Mouse (Mus musculus): ENCODE data around the gene Slc34a1.

The Slc34a1 gene

DNA sequence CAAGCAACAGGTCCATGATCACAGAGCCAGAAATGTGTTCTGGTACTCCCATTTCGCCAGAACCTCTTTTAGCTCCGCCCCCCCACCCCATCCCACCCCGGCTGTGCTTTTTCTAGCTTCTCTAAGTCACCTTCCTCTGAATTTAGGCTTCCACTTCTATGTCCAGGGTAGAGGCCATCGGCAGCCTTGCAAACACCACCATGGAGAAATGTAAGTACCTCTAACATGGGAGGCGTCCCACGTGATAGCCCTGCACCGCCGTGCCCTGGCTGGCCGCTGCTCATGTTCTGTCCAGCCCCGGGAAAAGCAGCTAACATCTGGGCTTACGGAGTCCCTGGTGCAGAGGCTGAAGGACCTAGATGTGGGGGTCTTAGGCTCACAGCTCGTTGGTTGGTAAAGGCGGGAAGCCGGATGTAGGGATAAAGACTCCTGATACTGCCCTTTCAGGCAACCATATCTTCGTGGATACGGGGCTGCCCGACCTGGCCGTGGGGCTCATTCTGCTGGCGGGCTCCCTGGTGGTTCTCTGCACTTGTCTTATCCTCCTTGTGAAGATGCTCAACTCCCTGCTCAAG, 10.6 kb downstream of the Slc34a1 start:
- Histone ChIP-seq H3K9me3 (ENCODE audit: low read length) (peaks cover 7% of the 10 kb centered on the region; the same call in 1 of the 2 replicates), H3K36me3 (ENCODE audit: insufficient read depth, low read length) (no peaks in the 10 kb centered on the region), H3K27me3 (ENCODE audit: insufficient read depth, low read length) (peaks cover 83% of the 10 kb centered on the region), H3K4me3 (replicated peaks; ENCODE audit: low read length) (no peak overlapping the region), H3K4me1 (replicated peaks; ENCODE audit: low read depth, low read length) (peaks cover 13% of the 10 kb centered on the region)
- TF ChIP-seq POU5F1 (IDR thresholded peaks at IDR 0.05; ENCODE audit: borderline replicate concordance, low read length), result no peak
- TF ChIP-seq CTCF (conservative IDR thresholded peaks at IDR 0.05; ENCODE audit: low read length), result no peak
- no peak for TF ChIP-seq NANOG (IDR thresholded peaks at IDR 0.05; ENCODE audit: borderline replicate concordance, low read length)

- peaks cover 19% of the 10 kb centered on the region for H3K4me1 ChIP-seq (replicated peaks; ENCODE audit: low read depth, low read length)
- H3K4me3 ChIP-seq (replicated peaks; ENCODE audit: low read length), result no peak overlapping the region
- H3K36me3 ChIP-seq (ENCODE audit: insufficient read depth, low read length), result no peaks in the 10 kb centered on the region
- H3K27me3 ChIP-seq (ENCODE audit: insufficient read depth, low read length), result peaks cover 77% of the 10 kb centered on the region
- no peak for TF ChIP-seq NANOG (IDR thresholded peaks at IDR 0.05; ENCODE audit: borderline replicate concordance, low read length)
- TF ChIP-seq POU5F1 (IDR thresholded peaks at IDR 0.05; ENCODE audit: borderline replicate concordance, low read length), result no peak
- TF ChIP-seq CTCF (conservative IDR thresholded peaks at IDR 0.05; ENCODE audit: low read length), result no peak
- H3K9me3 ChIP-seq (ENCODE audit: low read length), result no peaks in the 10 kb centered on the region
These were observed 13.8 kb downstream of the Slc34a1 start for GRCm38 (mm10) chr13:55411826-55412225.

GRCm38 (mm10) chr13:55412643-55413307, 14.8 kb downstream of the Slc34a1 start:
- Histone ChIP-seq H3K4me1 (replicated peaks; ENCODE audit: low read depth, low read length) (peaks cover 22% of the 10 kb centered on the region), H3K4me3 (replicated peaks; ENCODE audit: low read length) (no peak overlapping the region), H3K36me3 (ENCODE audit: insufficient read depth, low read length) (no peaks in the 10 kb centered on the region), H3K27me3 (ENCODE audit: insufficient read depth, low read length) (peaks cover 76% of the 10 kb centered on the region), H3K9me3 (ENCODE audit: low read length) (no peaks in the 10 kb centered on the region)
- no peak for TF ChIP-seq NANOG (IDR thresholded peaks at IDR 0.05; ENCODE audit: borderline replicate concordance, low read length)
- TF ChIP-seq CTCF (conservative IDR thresholded peaks at IDR 0.05; ENCODE audit: low read length), result no peak
- TF ChIP-seq POU5F1 (IDR thresholded peaks at IDR 0.05; ENCODE audit: borderline replicate concordance, low read length), result no peak

GRCm38 (mm10) chr13:55413333-55413732, 15.3 kb downstream of the Slc34a1 start:
- H3K27me3 ChIP-seq (ENCODE audit: insufficient read depth, low read length), result peaks cover 76% of the 10 kb centered on the region
- TF ChIP-seq CTCF (conservative IDR thresholded peaks at IDR 0.05; ENCODE audit: low read length) (no peak), NANOG (IDR thresholded peaks at IDR 0.05; ENCODE audit: borderline replicate concordance, low read length) (no peak), POU5F1 (IDR thresholded peaks at IDR 0.05; ENCODE audit: borderline replicate concordance, low read length) (no peak)
- H3K9me3 ChIP-seq (ENCODE audit: low read length), result no peaks in the 10 kb centered on the region
- peaks cover 27% of the 10 kb centered on the region for H3K4me1 ChIP-seq (replicated peaks; ENCODE audit: low read depth, low read length)
- H3K36me3 ChIP-seq (ENCODE audit: insufficient read depth, low read length), result no peaks in the 10 kb centered on the region
- H3K4me3 ChIP-seq (replicated peaks; ENCODE audit: low read length), result no peak overlapping the region

DNA sequence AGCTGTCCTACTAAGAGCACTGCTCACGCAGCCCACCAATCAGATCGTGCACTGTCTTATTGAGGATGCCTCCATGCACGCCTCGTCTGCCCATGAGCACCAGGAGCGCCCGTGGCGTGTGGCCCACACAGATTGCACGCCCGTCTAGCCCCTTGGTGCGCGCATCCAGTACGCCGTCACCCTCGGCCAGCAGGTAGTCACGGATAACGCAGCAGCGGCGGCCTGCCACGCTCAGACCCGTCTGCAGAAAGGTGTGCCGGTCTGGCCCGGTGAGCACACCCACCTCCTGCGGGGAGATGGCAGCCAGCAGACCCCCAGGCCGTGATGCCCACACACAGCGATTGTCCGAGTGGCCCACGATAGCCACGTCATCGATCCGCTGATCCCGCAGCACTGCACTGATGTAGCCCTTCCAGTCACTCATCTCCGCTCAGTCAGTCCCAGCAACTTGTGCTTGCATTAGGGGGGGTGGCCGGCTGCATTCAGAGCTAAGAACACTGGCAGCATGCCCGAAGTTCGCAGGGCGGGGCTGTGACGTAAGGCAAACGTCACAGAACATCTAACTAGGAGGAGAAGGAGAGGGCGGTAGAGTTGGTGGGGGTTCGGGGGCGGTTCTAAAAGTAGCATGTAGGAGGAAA, 16.9 kb downstream of the Slc34a1 start, which contains the start of gene Pfn3:
Gene Pfn3 (minus strand): TSS at position 490 of the 638 bp plus-strand sequence.
- TF ChIP-seq POU5F1 (IDR thresholded peaks at IDR 0.05; ENCODE audit: borderline replicate concordance, low read length), result no peak
- TF ChIP-seq CTCF (conservative IDR thresholded peaks at IDR 0.05; ENCODE audit: low read length), result no peak
- TF ChIP-seq NANOG (IDR thresholded peaks at IDR 0.05; ENCODE audit: borderline replicate concordance, low read length), result no peak
- H3K9me3 ChIP-seq (ENCODE audit: low read length), result no peaks in the 10 kb centered on the region

DNA sequence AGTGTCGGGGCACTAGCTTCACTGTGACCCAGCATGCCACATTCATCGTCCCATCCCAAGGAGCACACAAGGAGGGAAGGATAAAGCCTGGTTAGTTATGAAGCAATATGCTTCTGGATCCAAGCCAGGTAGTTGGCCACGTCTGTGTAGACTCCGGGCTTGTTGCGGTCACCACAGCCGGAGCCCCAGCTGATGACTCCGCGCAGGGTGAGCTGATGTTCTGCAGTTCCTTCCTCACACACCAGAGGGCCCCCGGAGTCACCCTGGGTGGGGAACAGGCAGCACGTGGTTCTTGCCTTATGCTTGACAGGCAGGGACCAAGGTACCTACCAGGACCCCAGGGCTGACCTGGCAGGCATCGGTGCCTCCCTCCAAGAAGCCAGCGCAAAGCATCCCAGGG, 20.0 kb downstream of the Slc34a1 start:
- TF ChIP-seq CTCF (conservative IDR thresholded peaks at IDR 0.05; ENCODE audit: low read length) (peak; percentile 84), NANOG (IDR thresholded peaks at IDR 0.05; ENCODE audit: borderline replicate concordance, low read length) (no peak)
- H3K36me3 ChIP-seq (ENCODE audit: insufficient read depth, low read length), result no peaks in the 10 kb centered on the region
- H3K9me3 ChIP-seq (ENCODE audit: low read length), result no peaks in the 10 kb centered on the region
- peaks cover 55% of the 10 kb centered on the region for H3K4me1 ChIP-seq (replicated peaks; ENCODE audit: low read depth, low read length)
- H3K4me3 ChIP-seq (replicated peaks; ENCODE audit: low read length), result no peak overlapping the region
- peaks cover 83% of the 10 kb centered on the region for H3K27me3 ChIP-seq (ENCODE audit: insufficient read depth, low read length)

More for the DNA sequence above, 16.9 kb downstream of the Slc34a1 start, which contains the start of gene Pfn3:
- H3K36me3 ChIP-seq (ENCODE audit: insufficient read depth, low read length), result no peaks in the 10 kb centered on the region
- H3K27me3 ChIP-seq (ENCODE audit: insufficient read depth, low read length), result peaks cover 75% of the 10 kb centered on the region
- peaks cover 30% of the 10 kb centered on the region for H3K4me1 ChIP-seq (replicated peaks; ENCODE audit: low read depth, low read length)
- peak within 1 kb of the TSS; percentile 76 for H3K4me3 ChIP-seq (replicated peaks; ENCODE audit: low read length)

GRCm38 (mm10) chr13:55419142-55419541, 21.2 kb downstream of the Slc34a1 start:
- H3K4me3 ChIP-seq (replicated peaks; ENCODE audit: low read length), result no peak overlapping the region

GRCm38 (mm10) chr13:55420018-55420932, 22.3 kb downstream of the Slc34a1 start:
- Histone ChIP-seq H3K9me3 (ENCODE audit: low read length) (no peaks in the 10 kb centered on the region), H3K36me3 (ENCODE audit: insufficient read depth, low read length) (no peaks in the 10 kb centered on the region), H3K4me3 (replicated peaks; ENCODE audit: low read length) (peak overlapping the region; percentile 71), H3K27me3 (ENCODE audit: insufficient read depth, low read length) (peaks cover 67% of the 10 kb centered on the region), H3K4me1 (replicated peaks; ENCODE audit: low read depth, low read length) (peaks cover 41% of the 10 kb centered on the region)
- TF ChIP-seq POU5F1 (IDR thresholded peaks at IDR 0.05; ENCODE audit: borderline replicate concordance, low read length) (no peak), NANOG (IDR thresholded peaks at IDR 0.05; ENCODE audit: borderline replicate concordance, low read length) (no peak), CTCF (conservative IDR thresholded peaks at IDR 0.05; ENCODE audit: low read length) (no peak)

More at GRCm38 (mm10) chr13:55419142-55419541, 21.2 kb downstream of the Slc34a1 start:
- TF ChIP-seq NANOG (IDR thresholded peaks at IDR 0.05; ENCODE audit: borderline replicate concordance, low read length), result no peak
- no peak for TF ChIP-seq POU5F1 (IDR thresholded peaks at IDR 0.05; ENCODE audit: borderline replicate concordance, low read length)
- Histone ChIP-seq H3K27me3 (ENCODE audit: insufficient read depth, low read length) (peaks cover 72% of the 10 kb centered on the region), H3K36me3 (ENCODE audit: insufficient read depth, low read length) (no peaks in the 10 kb centered on the region), H3K9me3 (ENCODE audit: low read length) (no peaks in the 10 kb centered on the region), H3K4me1 (replicated peaks; ENCODE audit: low read depth, low read length) (peaks cover 52% of the 10 kb centered on the region)
